Mouse (Mus musculus) kidney, postnatal 36 days (tissue): Measurements from ENCODE around the gene Mcoln3.

Source experiments
- DNase-seq, 2 experiments: peaks; one replicate each; pipeline ENCODE4 v3.0.0; 2021 to 2022; ENCODE audit warnings: mixed read lengths in 2 of 2

Gene Mcoln3

GRCm38 (mm10) chr3:146177748-146178582 lies 60.7 kb downstream of the Mcoln3 start:
- peak; percentile 78 to 94 for DNase-seq

DNA sequence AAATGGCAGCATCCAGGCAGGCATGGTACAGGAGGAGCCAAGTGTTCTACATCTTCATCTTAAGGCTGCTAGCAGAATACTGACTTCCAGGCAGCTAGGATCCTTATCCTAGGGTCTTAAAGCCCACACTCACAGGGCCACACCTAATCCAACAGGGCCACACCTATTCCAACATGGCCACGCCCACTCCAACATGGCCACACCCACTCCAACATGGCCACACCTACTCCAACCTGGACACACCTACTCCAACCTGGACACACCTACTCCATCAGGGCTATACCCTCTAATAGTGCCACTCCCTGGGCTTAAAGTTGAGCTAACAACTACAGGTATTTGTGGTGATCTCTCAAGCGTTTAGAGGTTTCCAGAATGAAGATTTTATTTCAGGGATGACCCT lies 63.1 kb downstream of the Mcoln3 start:
- peak in 1 of 2 experiments; percentile 10 for DNase-seq

DNA sequence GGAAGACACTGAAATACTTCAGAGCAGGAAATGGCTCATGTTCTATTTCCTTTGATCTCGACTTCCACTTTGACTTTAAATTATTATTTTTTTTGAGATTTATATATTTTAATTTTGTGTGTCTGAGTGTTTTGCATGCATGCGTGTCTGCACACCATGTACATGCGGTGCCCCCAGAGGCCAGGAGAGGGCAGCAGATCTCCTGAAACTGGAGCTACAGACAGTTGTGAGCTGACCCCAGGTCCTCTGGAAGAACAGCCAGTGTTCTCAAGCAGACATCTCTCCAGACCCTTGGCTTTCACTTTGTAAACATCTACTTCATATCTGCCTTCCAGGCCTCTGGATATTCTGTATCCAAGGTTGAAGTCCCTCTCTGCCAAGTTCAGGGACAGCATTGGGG lies 63.7 kb downstream of the Mcoln3 start:
- DNase-seq = peak; percentile 70 to 85

DNA sequence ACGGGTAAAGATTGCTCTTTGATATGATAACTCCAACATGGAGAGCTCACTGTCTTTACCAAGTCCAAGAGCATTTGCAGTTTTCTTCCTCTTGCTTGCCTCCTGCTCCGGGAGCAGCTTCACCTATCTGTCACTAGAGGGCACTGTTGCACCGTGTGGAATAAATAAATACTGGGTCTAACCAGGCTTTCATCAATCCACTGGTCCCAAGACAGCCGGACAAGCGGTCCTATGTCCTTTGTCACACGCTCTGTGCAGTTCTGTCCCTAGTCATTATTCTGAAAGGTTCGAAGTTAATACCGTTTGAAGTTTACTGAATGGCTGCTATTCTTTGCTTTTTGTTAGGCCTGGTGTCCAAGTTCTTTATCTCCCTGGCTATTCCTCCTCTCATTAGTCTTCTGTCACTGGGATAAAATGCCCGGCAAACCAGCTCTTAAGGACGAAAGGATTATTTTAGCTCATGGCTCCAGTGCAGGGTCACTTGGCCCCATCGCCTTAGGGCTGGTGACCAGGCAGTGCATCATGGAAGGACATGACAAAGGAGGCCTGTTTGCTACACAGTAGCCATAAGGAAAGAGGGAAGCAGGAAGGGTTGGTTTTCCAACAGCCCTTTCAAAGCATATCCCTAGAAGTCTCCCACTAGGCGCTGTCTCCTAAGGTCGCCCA lies 67.9 kb downstream of the Mcoln3 start:
- DNase-seq = peak; percentile 66 to 67

DNA sequence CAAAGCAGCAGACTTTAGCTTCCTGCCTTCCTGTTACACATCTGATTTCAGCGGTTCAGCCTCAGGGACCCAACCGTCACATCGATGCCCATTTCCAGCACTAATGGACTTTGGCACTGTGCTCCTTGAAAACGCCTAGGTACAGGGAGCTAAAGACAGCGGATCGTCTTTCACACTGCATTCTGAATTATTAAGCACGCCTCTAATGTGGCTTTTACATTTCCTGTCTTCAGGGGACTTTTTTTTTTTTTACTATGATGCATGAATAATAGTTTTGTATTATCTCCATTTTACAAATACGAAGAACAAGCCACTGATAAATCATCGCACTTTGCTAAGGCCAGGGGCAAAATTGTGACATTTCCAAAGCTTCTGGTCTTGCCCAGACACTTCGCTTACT lies 68.8 kb downstream of the Mcoln3 start:
- DNase-seq = no peak

- DNase-seq = peak in 1 of 2 experiments; percentile 47
Observed at GRCm38 (mm10) chr3:146189933-146190332, 72.7 kb downstream of the Mcoln3 start.
